Mouse (Mus musculus) hindbrain, postnatal 0 days (tissue): ENCODE measurements around the gene Tomt. TPM values are rescaled to one million over a fixed set of nuclear protein-coding genes. Genes with fewer than 3 reads are reported as not detected.
"Not testable (repeated sequence)": the region's sequence is repeated elsewhere in the genome, so short reads cannot be mapped to it uniquely, and the experiment has no call there.

Source experiments
- ATAC-seq: fragments of 200-750 bp; cut with Nextera tagmentation; 2 replicates; pipeline ENCODE4 v1.8.0; 2017; ENCODE audit warnings: mild to moderate bottlenecking, moderate TSS enrichment, moderate library complexity
- DNase-seq: peaks from one replicate; pipeline ENCODE4 v3.0.0-alpha.2; 2015; ENCODE audit warnings: low spot score
- H3K27ac ChIP-seq: fragments of 300-500 bp; sonication (generic); 2 replicates; pipeline ENCODE4 v1.5.1; 2014; ENCODE audit warnings: mild to moderate bottlenecking
- H3K27me3 ChIP-seq: fragments of 300-500 bp; sonication (generic); 2 replicates; pipeline ENCODE4 v1.6.1; 2014; ENCODE audit warnings: low read length, mixed read lengths; ENCODE audit not compliant: insufficient read depth
- H3K36me3 ChIP-seq: fragments of 300-500 bp; sonication (generic); 2 replicates; pipeline ENCODE4 v1.6.1; 2014; ENCODE audit warnings: low read length, mixed read lengths; ENCODE audit not compliant: insufficient read depth
- H3K4me1 ChIP-seq: fragments of 300-500 bp; sonication (generic); 2 replicates; pipeline ENCODE4 v1.6.1; 2014; ENCODE audit warnings: antibody characterized with exemption, low read length, mixed read lengths; ENCODE audit not compliant: insufficient read depth
- H3K4me2 ChIP-seq: fragments of 300-500 bp; sonication (generic); 2 replicates; pipeline ENCODE4 v1.6.1; 2014; ENCODE audit warnings: low read depth, mild to moderate bottlenecking, low read length, moderate library complexity, mixed read lengths
- H3K4me3 ChIP-seq: fragments of 300-500 bp; sonication (generic); 2 replicates; pipeline ENCODE4 v1.5.1; 2014; ENCODE audit warnings: low read length
- H3K9ac ChIP-seq: fragments of 300-500 bp; sonication (generic); replicated peaks from 2 replicates; pipeline ENCODE4 v1.6.1; 2014; ENCODE audit warnings: mild to moderate bottlenecking, low read length, moderate library complexity, mixed read lengths
- H3K9me3 ChIP-seq: fragments of 300-500 bp; sonication (generic); 2 replicates; pipeline ENCODE4 v1.6.1; 2016; ENCODE audit warnings: low read length, mixed read lengths
- CTCF ChIP-seq: IDR thresholded peaks from 2 replicates; pipeline ENCODE4 v1.5.1; 2016; ENCODE audit warnings: antibody characterized with exemption, control low read depth, low read depth
- WGBS: fragments of 180-500 bp; shearing (Covaris S2); extraction: QIAGEN DNeasy Blood & Tissue Kit; methylation state at CpG from one replicate; pipeline ENCODE4 v1.1.7; 2014; 5-methylcytosine and 5-hydroxymethylcytosine counted together
- polyA plus RNA-seq: library from polyadenylated mRNA; unstranded; fragments of >200 nt; fragmentation: Nextera tagmentation; extraction: Ambion mirVana; gene quantifications from 2 replicates; pipeline ENCODE4 v1.2.1, GENCODE M21; 2015
- total RNA-seq: library from RNA; depleted of rRNA; stranded (reverse); fragments of >200 nt; gene quantifications from 2 replicates; pipeline ENCODE4 v1.2.3, GENCODE M21; 2014; rRNA removed

Gene Tomt
- total RNA-seq, result 0.52 TPM in 1 of 2 replicates, not detected in the other
- polyA plus RNA-seq, result 0.16 and 0.49 TPM in 2 replicates

DNA sequence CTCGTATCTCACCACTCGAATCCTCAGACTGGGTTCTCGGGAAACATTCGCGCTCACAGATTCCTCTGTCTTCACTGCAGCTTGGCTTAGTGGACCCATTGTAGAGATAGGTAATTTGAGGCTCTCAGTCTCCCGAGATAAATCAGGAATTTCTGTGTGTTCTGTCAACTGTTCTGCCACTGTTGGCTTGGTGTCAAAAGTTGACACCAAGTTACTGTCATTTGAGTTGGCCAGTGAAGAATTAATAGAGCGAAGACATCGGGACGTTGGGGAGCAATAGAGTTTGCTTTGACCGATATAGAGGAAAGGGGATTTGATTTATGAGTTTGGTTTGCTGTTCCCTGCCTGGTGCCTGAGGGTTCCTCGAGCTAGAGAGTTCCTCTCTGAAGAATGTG, at the start of gene Tomt:
TSS of gene Tomt (minus strand) at position 73 of the 395 bp plus-strand sequence.
- peak within 1 kb of the TSS; percentile 78 for H3K4me3 ChIP-seq
- no peak for DNase-seq
- H3K4me2 ChIP-seq, result peak within 1 kb of the TSS; percentile 66
- H3K36me3 ChIP-seq, result peaks cover 14% of the 10 kb centered on the region
- no peaks in the 10 kb centered on the region; the same call in 1 of the 2 replicates for H3K4me1 ChIP-seq
- ATAC-seq, result no peak
- peak within 1 kb of the TSS; percentile 93 for H3K27ac ChIP-seq
- H3K9ac ChIP-seq, result peak within 1 kb of the TSS; percentile 76
- H3K27me3 ChIP-seq, result no peaks in the 10 kb centered on the region
- 21% methylated on average over 11 of the region's 11 CpGs for WGBS
- no peaks in the 10 kb centered on the region for H3K9me3 ChIP-seq
- TF ChIP-seq CTCF, result no peak

- 56% methylated on average over 4 of the region's 4 CpGs for WGBS
- ATAC-seq, result no peak
Measured at GRCm38 (mm10) chr7:101955862-101956261, 49.7 kb upstream of the Tomt start.

DNA sequence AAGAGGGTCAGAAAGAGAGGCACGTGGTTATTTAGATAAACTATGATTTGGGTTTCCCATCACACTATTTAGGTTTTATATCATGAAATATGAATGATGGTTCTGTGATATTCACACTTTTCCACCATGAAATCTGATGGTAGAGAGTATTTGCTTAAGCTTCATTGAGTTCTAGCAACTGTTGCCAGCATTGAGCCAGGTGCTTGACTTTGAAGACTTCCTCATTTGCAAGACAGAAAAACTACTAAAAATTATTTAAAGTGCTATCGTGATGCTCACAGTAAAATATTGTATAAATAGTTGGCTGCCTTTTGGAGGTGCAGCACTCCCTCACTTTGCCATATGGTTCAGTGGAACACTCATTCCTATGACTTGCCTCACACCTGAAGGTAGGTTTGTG, 49.1 kb upstream of the Tomt start:
- H3K4me2 ChIP-seq, result no peak overlapping the region
- no peaks in the 10 kb centered on the region for H3K27me3 ChIP-seq
- ATAC-seq (no peak), DNase-seq (no peak)
- 92% methylated on average over 2 of the region's 2 CpGs for whole genome bisulfite sequencing
- no peak overlapping the region for H3K27ac ChIP-seq
- no peak for TF ChIP-seq CTCF
- no peaks in the 10 kb centered on the region for H3K4me1 ChIP-seq
- no peaks in the 10 kb centered on the region for H3K9me3 ChIP-seq
- no peak overlapping the region for H3K9ac ChIP-seq
- no peak overlapping the region for H3K4me3 ChIP-seq
- no peaks in the 10 kb centered on the region for H3K36me3 ChIP-seq

More at GRCm38 (mm10) chr7:101955862-101956261, 49.7 kb upstream of the Tomt start:
- H3K4me2 ChIP-seq, result no peak overlapping the region
- H3K9me3 ChIP-seq, result no peaks in the 10 kb centered on the region
- H3K4me1 ChIP-seq, result no peaks in the 10 kb centered on the region
- H3K27ac ChIP-seq, result no peak overlapping the region
- H3K9ac ChIP-seq, result no peak overlapping the region
- no peaks in the 10 kb centered on the region for H3K27me3 ChIP-seq
- no peak for DNase-seq
- no peaks in the 10 kb centered on the region for H3K36me3 ChIP-seq
- TF ChIP-seq CTCF, result no peak
- H3K4me3 ChIP-seq, result no peak overlapping the region

GRCm38 (mm10) chr7:101954163-101954562, 48.0 kb upstream of the Tomt start:
- no peak for TF ChIP-seq CTCF
- Histone ChIP-seq H3K27ac (no peak overlapping the region), H3K4me1 (no peaks in the 10 kb centered on the region), H3K9me3 (no peaks in the 10 kb centered on the region), H3K36me3 (no peaks in the 10 kb centered on the region), H3K9ac (no peak overlapping the region), H3K27me3 (no peaks in the 10 kb centered on the region), H3K4me3 (no peak overlapping the region), H3K4me2 (no peak overlapping the region)
- ATAC-seq (no peak), DNase-seq (no peak)
- 85% methylated on average over 2 of the region's 2 CpGs for WGBS

- Histone ChIP-seq H3K9me3 (no peaks in the 10 kb centered on the region), H3K27me3 (no peaks in the 10 kb centered on the region), H3K27ac (no peak overlapping the region), H3K4me2 (no peak overlapping the region), H3K36me3 (no peaks in the 10 kb centered on the region), H3K9ac (no peak overlapping the region), H3K4me3 (no peak overlapping the region), H3K4me1 (no peaks in the 10 kb centered on the region)
- TF ChIP-seq CTCF, result no peak
- no peak for ATAC-seq
- WGBS, result 81% methylated on average over 2 of the region's 2 CpGs
- DNase-seq, result no peak
Measured at GRCm38 (mm10) chr7:101952098-101952497, 45.9 kb upstream of the Tomt start.

- Histone ChIP-seq H3K9me3 (no peaks in the 10 kb centered on the region), H3K9ac (no peak overlapping the region), H3K36me3 (no peaks in the 10 kb centered on the region), H3K27ac (no peak overlapping the region), H3K4me1 (no peaks in the 10 kb centered on the region), H3K4me3 (no peak overlapping the region), H3K27me3 (no peaks in the 10 kb centered on the region), H3K4me2 (no peak overlapping the region)
- no peak for ATAC-seq
- DNase-seq, result no peak
- TF ChIP-seq CTCF, result no peak
- WGBS, result 85% methylated on average over 1 of the region's 1 CpGs
Measured at GRCm38 (mm10) chr7:101951648-101952047, 45.5 kb upstream of the Tomt start.

GRCm38 (mm10) chr7:101949008-101949407, 42.8 kb upstream of the Tomt start:
- H3K4me2 ChIP-seq, H3K36me3 ChIP-seq, H3K27ac ChIP-seq, H3K4me1 ChIP-seq, ATAC-seq, H3K27me3 ChIP-seq, DNase-seq, H3K9me3 ChIP-seq, H3K4me3 ChIP-seq, H3K9ac ChIP-seq: not testable (repeated sequence)
- WGBS, result 92% methylated on average over 5 of the region's 5 CpGs
